Mouse (Mus musculus): ENCODE measurements around the gene Ttc30a2.
A peak's percentile ranks its signal among the peaks of the same experiment; 100 is the strongest.
"Not testable (repeated sequence)": the region's sequence is repeated elsewhere in the genome, so short reads cannot be mapped to it uniquely, and the experiment has no call there.

The Ttc30a2 gene

GRCm38 (mm10) chr2:75980933-75981439 lies 3.0 kb upstream of the Ttc30a2 start:
- DNase-seq (ENCODE audit: low read depth) = not testable (repeated sequence)

GRCm38 (mm10) chr2:75976070-75976469 lies 1.9 kb downstream of the Ttc30a2 start:
- not testable (repeated sequence) for DNase-seq (ENCODE audit: low read depth)

GRCm38 (mm10) chr2:75974131-75974530 lies 3.8 kb downstream of the Ttc30a2 start:
- DNase-seq (ENCODE audit: low read depth) = no peak

- DNase-seq (ENCODE audit: low read depth) = peak; percentile 84
Measured at GRCm38 (mm10) chr2:75964972-75965371, 13.0 kb downstream of the Ttc30a2 start.

- DNase-seq (ENCODE audit: low read depth) = peak; percentile 61
Measured at GRCm38 (mm10) chr2:75964512-75964911, 13.5 kb downstream of the Ttc30a2 start.

- no peak for DNase-seq (ENCODE audit: low read depth)
Measured at GRCm38 (mm10) chr2:75964051-75964450, 13.9 kb downstream of the Ttc30a2 start.

- no peak for DNase-seq (ENCODE audit: low read depth)
Measured at GRCm38 (mm10) chr2:75963211-75963840, 14.6 kb downstream of the Ttc30a2 start.

GRCm38 (mm10) chr2:75960366-75961330 lies 17.3 kb downstream of the Ttc30a2 start:
- DNase-seq (ENCODE audit: low read depth) = no peak

- no peak for DNase-seq (ENCODE audit: low read depth)
Measured at GRCm38 (mm10) chr2:75959850-75960365, 18.1 kb downstream of the Ttc30a2 start.

- no peak for DNase-seq (ENCODE audit: low read depth)
Measured at GRCm38 (mm10) chr2:75959183-75959849, 18.7 kb downstream of the Ttc30a2 start.

- no peak for DNase-seq (ENCODE audit: low read depth)
Measured at GRCm38 (mm10) chr2:75955709-75956108, 22.3 kb downstream of the Ttc30a2 start.

- no peak for DNase-seq (ENCODE audit: low read depth)
Measured at GRCm38 (mm10) chr2:75953320-75953719, 24.6 kb downstream of the Ttc30a2 start.

- no peak for DNase-seq (ENCODE audit: low read depth)
Measured at GRCm38 (mm10) chr2:75950685-75951084, 27.3 kb downstream of the Ttc30a2 start.

- peak; percentile 94 for DNase-seq (ENCODE audit: low read depth)
Measured at GRCm38 (mm10) chr2:75938117-75939063, 39.6 kb downstream of the Ttc30a2 start, which contains the start of gene Ttc30b. TSS of gene Ttc30b (minus strand) at chr2:75938585.

GRCm38 (mm10) chr2:75937520-75938116 lies 40.4 kb downstream of the Ttc30a2 start:
- DNase-seq (ENCODE audit: low read depth) = peak; percentile 35

- not testable (repeated sequence) for DNase-seq (ENCODE audit: low read depth)
Measured at GRCm38 (mm10) chr2:75936685-75937084, 41.3 kb downstream of the Ttc30a2 start.

GRCm38 (mm10) chr2:75933541-75933940 lies 44.4 kb downstream of the Ttc30a2 start:
- no peak for DNase-seq (ENCODE audit: low read depth)

GRCm38 (mm10) chr2:75930941-75931340 lies 47.0 kb downstream of the Ttc30a2 start:
- DNase-seq (ENCODE audit: low read depth) = no peak

- no peak for DNase-seq (ENCODE audit: low read depth)
Measured at GRCm38 (mm10) chr2:75929786-75930444, 48.1 kb downstream of the Ttc30a2 start.

- no peak for DNase-seq (ENCODE audit: low read depth)
Measured at GRCm38 (mm10) chr2:75929141-75929540, 48.8 kb downstream of the Ttc30a2 start.
